Mouse (Mus musculus) megakaryocyte, embryonic 14.5 days (primary cell): ENCODE data around the gene Glp2r. TPM values are rescaled to one million over a fixed set of nuclear protein-coding genes. Genes with fewer than 3 reads are reported as not detected.

ENCODE experiments used
- H3K27me3 ChIP-seq: replicated peaks from 2 replicates; pipeline ENCODE3; 2012; ENCODE audit warnings: inconsistent platforms
- H3K36me3 ChIP-seq: replicated peaks from 2 replicates; pipeline ENCODE3; 2012; ENCODE audit warnings: low read length, inconsistent platforms, mixed read lengths
- H3K4me1 ChIP-seq: 2 replicates; pipeline ENCODE4 v1.6.1; 2012; ENCODE audit warnings: inconsistent platforms
- H3K4me3 ChIP-seq: replicated peaks from 2 replicates; pipeline ENCODE3; 2012; ENCODE audit warnings: moderate library complexity, mild to moderate bottlenecking, inconsistent platforms
- H3K9me3 ChIP-seq: 2 replicates; pipeline ENCODE4 v1.6.1; 2012; ENCODE audit warnings: inconsistent platforms
- FLI1 ChIP-seq: IDR thresholded peaks from 2 replicates; pipeline ENCODE4 v1.6.1; 2012; ENCODE audit warnings: low read length, inconsistent platforms, mixed read lengths
- GATA1 ChIP-seq: IDR thresholded peaks from 3 replicates; pipeline ENCODE4 v1.6.1; 2012; ENCODE audit warnings: mixed read lengths, low read length, inconsistent platforms, borderline replicate concordance
- polyA plus RNA-seq: library from polyadenylated mRNA; stranded (reverse); fragments of >175 nt; gene quantifications from 2 replicates; pipeline ENCODE4 v1.2.3, GENCODE M21; 2012; ENCODE audit warnings: low replicate concordance; ENCODE audit not compliant: insufficient read depth

The Glp2r gene
- not detected in 2 replicates for polyA plus RNA-seq

- TF ChIP-seq GATA1 (no peak), FLI1 (no peak)
- peaks cover 11% of the 10 kb centered on the region for H3K27me3 ChIP-seq
These were observed at the start of gene Glp2r for GRCm38 (mm10) chr11:67771053-67771452. Glp2r (minus strand) TSS chr11:67771153.

DNA sequence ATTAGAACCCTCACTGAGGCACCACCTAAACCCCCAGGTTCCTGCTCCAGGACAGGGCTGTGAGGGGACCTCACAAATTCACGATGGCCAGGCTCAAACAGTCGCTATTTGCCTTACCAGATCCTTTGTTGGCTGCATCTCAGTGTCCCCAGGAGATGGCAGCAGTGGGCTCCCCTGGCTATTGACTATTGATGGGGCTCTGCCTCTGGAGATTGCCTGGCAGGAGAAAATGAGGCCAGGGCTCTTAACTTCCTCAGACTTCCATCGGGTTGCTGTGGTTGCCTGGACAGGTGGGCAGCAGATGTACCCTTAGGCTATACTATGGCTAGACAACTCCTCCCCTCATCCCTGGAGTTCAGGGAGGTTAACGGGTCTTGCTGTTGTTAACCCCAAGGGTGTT is 49.3 kb upstream of the Glp2r start:
- peaks cover 12% of the 10 kb centered on the region for H3K27me3 ChIP-seq
- TF ChIP-seq GATA1 = no peak
- TF ChIP-seq FLI1 = no peak
- no peak overlapping the region for H3K4me3 ChIP-seq
- H3K36me3 ChIP-seq = no peaks in the 10 kb centered on the region
- no peaks in the 10 kb centered on the region for H3K9me3 ChIP-seq
- peaks cover 10% of the 10 kb centered on the region for H3K4me1 ChIP-seq

More at GRCm38 (mm10) chr11:67771053-67771452, at the start of gene Glp2r:
- Histone ChIP-seq H3K4me3 (no peak within 1 kb of the TSS), H3K4me1 (no peaks in the 10 kb centered on the region), H3K36me3 (no peaks in the 10 kb centered on the region), H3K9me3 (no peaks in the 10 kb centered on the region)

DNA sequence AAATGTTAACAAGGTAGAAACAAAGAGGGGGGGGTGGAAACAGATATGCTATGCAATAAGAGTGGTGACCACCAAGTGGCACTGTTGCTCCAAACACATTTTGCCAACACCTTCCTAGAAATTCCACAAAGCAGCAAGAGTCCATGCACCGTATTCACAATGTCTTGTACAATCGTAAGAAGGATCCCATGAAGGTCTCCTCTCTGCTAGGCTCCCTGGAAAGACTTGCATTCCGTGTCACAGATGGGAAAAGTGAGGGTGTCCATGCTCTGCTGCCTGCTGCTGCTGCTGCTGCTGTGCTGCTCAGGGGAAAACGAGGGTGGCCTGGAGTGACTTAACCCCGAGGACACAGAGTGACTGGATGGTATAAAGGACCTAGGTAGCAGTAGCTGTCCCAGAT is 48.7 kb upstream of the Glp2r start:
- H3K27me3 ChIP-seq = peaks cover 12% of the 10 kb centered on the region
- H3K4me1 ChIP-seq = peaks cover 10% of the 10 kb centered on the region
- H3K9me3 ChIP-seq = no peaks in the 10 kb centered on the region
- no peak for TF ChIP-seq GATA1
- TF ChIP-seq FLI1 = no peak
- no peaks in the 10 kb centered on the region for H3K36me3 ChIP-seq
- H3K4me3 ChIP-seq = no peak overlapping the region

DNA sequence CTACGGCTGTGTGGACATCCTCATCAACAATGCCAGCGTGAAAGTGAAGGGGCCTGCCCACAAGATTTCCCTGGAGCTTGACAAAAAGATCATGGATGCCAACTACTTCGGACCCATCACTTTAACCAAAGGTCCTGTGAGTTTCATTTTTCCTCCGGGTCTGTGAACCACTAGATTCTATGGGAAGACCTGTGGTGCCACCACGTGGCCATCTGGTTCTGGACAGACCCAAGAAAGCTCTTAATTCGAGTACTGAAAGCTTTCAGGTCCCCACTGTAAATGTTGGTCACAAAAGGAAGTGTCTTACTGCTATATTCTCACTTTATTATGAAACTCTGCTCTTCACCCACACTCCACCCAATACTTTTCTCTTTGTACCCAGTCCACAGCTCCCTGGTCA is 40.6 kb upstream of the Glp2r start:
- Histone ChIP-seq H3K9me3 (no peaks in the 10 kb centered on the region), H3K4me1 (no peaks in the 10 kb centered on the region), H3K27me3 (peaks cover 5% of the 10 kb centered on the region), H3K36me3 (no peaks in the 10 kb centered on the region), H3K4me3 (no peak overlapping the region)
- TF ChIP-seq FLI1 (no peak), GATA1 (no peak)

- TF ChIP-seq GATA1 = no peak
- no peak for TF ChIP-seq FLI1
- no peaks in the 10 kb centered on the region for H3K9me3 ChIP-seq
- H3K36me3 ChIP-seq = no peaks in the 10 kb centered on the region
- no peaks in the 10 kb centered on the region for H3K4me1 ChIP-seq
- H3K27me3 ChIP-seq = peaks cover 5% of the 10 kb centered on the region
- H3K4me3 ChIP-seq = no peak overlapping the region
These were observed 37.1 kb upstream of the Glp2r start for GRCm38 (mm10) chr11:67808051-67808450.

- no peaks in the 10 kb centered on the region for H3K9me3 ChIP-seq
- no peak overlapping the region for H3K4me3 ChIP-seq
- peaks cover 5% of the 10 kb centered on the region for H3K27me3 ChIP-seq
These were observed 36.1 kb upstream of the Glp2r start for GRCm38 (mm10) chr11:67806832-67807597.

DNA sequence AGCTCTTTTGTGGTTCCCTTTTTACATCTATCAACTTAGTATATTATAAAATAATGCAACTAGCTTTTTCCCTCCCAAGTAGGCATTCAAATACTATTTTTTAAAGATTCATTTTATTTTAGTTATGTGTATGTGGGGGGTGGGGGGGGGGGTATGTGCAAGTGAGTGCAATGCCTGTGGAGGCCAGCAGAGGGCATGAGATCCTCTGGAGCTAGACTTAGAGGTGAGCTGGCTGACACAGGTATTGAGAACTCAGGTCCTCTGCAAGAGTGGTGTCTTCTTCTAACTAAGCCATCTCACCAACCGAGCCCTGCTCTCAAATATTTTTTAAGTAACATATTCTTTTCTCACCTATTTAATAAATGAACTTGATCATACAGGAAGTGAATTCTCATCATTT is 34.6 kb upstream of the Glp2r start:
- no peak for TF ChIP-seq GATA1
- no peak for TF ChIP-seq FLI1
- no peak overlapping the region for H3K4me3 ChIP-seq
- peaks cover 5% of the 10 kb centered on the region for H3K27me3 ChIP-seq

More at GRCm38 (mm10) chr11:67806832-67807597, 36.1 kb upstream of the Glp2r start:
- no peaks in the 10 kb centered on the region for H3K36me3 ChIP-seq
- no peak for TF ChIP-seq GATA1
- TF ChIP-seq FLI1 = no peak
- H3K4me1 ChIP-seq = no peaks in the 10 kb centered on the region

DNA sequence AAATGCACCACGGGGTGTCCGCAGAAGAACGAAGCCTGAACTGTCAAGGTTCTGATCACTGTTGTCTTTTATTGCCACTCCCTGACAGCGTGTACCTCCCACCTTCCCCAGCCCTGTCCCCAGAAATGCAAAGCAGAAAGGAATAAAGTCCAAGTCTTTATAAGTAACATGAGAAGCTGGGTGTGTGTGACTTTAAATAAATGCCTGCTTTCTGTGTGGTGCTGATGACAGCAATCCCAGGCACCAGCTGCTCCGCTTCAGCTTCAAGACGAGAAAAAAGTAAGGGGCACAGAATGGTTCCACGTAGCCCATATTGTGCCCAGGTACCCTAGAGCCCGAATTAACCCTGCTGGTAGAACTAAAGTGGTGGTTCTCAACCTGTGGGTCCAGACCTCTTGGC is 30.2 kb upstream of the Glp2r start:
- TF ChIP-seq GATA1 (no peak), FLI1 (no peak)
- Histone ChIP-seq H3K27me3 (peaks cover 2% of the 10 kb centered on the region), H3K36me3 (no peaks in the 10 kb centered on the region), H3K9me3 (no peaks in the 10 kb centered on the region), H3K4me3 (no peak overlapping the region), H3K4me1 (no peaks in the 10 kb centered on the region)

More for the DNA sequence above, 34.6 kb upstream of the Glp2r start:
- Histone ChIP-seq H3K36me3 (no peaks in the 10 kb centered on the region), H3K4me1 (no peaks in the 10 kb centered on the region), H3K9me3 (no peaks in the 10 kb centered on the region)

DNA sequence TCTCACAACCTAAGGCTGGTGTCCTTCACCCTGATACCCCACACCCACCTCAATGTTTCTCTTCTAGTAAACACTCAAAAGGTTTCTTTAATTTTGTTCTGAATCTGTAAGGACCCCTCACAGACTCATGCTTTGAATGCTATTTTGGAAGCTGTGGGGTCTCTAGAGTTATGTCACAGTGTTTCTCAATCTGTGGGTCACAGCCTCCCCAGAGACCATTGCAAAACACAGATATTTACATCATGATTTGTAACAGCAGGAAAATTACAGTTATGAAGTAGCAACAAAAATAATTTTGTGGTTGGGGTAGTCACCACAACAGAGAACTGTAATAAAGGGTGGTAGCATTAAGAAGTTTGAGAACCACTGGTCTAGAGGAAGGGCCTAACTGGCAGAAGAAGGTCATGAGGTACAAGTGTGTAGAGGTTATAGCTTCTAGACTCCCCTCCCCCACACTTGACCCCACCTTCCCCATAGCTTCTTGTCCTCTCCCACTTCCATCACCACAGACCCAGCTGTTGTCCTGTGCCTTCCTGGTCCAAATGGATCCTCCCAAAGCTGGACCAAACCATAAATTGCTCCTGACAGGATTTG is 29.3 kb upstream of the Glp2r start:
- Histone ChIP-seq H3K4me1 (no peaks in the 10 kb centered on the region), H3K36me3 (no peaks in the 10 kb centered on the region), H3K27me3 (peaks cover 2% of the 10 kb centered on the region), H3K4me3 (no peak overlapping the region), H3K9me3 (no peaks in the 10 kb centered on the region)
- TF ChIP-seq FLI1 (no peak), GATA1 (no peak)

- TF ChIP-seq GATA1 = no peak
- TF ChIP-seq FLI1 = no peak
- no peaks in the 10 kb centered on the region for H3K36me3 ChIP-seq
These were observed 27.0 kb upstream of the Glp2r start, which contains the start of gene Dhrs7c for GRCm38 (mm10) chr11:67797931-67798330. Dhrs7c (plus strand) TSS chr11:67798187.

More at GRCm38 (mm10) chr11:67797931-67798330, 27.0 kb upstream of the Glp2r start, which contains the start of gene Dhrs7c:
- no peaks in the 10 kb centered on the region for H3K9me3 ChIP-seq
- no peaks in the 10 kb centered on the region for H3K4me1 ChIP-seq
- peaks cover 2% of the 10 kb centered on the region for H3K27me3 ChIP-seq
- no peak within 1 kb of the TSS for H3K4me3 ChIP-seq
